Mouse (Mus musculus) hindbrain, embryonic 10.5 days (tissue): ENCODE results near the gene Sag. TPM values are rescaled to one million over a fixed set of nuclear protein-coding genes. Genes with fewer than 3 reads are reported as not detected.

Experiments used
- DNase-seq: peaks from one replicate; pipeline ENCODE4 v3.0.0-alpha.2; 2017; ENCODE audit warnings: low spot score
- H3K27ac ChIP-seq: fragments of 300-500 bp; sonication (generic); 2 replicates; pipeline ENCODE4 v1.5.1; 2016; ENCODE audit warnings: mild to moderate bottlenecking, moderate library complexity
- H3K27me3 ChIP-seq: fragments of 300-500 bp; sonication (generic); 2 replicates; pipeline ENCODE4 v1.6.1; 2016; ENCODE audit warnings: mild to moderate bottlenecking; ENCODE audit not compliant: poor library complexity, insufficient read depth, severe bottlenecking
- H3K36me3 ChIP-seq: fragments of 300-500 bp; sonication (generic); 2 replicates; pipeline ENCODE4 v1.6.1; 2016; ENCODE audit warnings: mild to moderate bottlenecking, moderate library complexity
- H3K4me1 ChIP-seq: fragments of 300-500 bp; sonication (generic); replicated peaks from 2 replicates; pipeline ENCODE4 v1.6.1; 2016; ENCODE audit warnings: mild to moderate bottlenecking
- H3K4me3 ChIP-seq: fragments of 300-500 bp; sonication (generic); 2 replicates; pipeline ENCODE4 v1.5.1; 2016; ENCODE audit warnings: mild to moderate bottlenecking, moderate library complexity
- H3K9me3 ChIP-seq: fragments of 300-500 bp; sonication (generic); 2 replicates; pipeline ENCODE4 v1.6.1; 2016; ENCODE audit warnings: mild to moderate bottlenecking, moderate library complexity
- WGBS: fragments of 180-500 bp; shearing (Covaris S2); methylation state at CpG from one replicate; pipeline ENCODE4 v1.1.7; 2016; 5-methylcytosine and 5-hydroxymethylcytosine counted together
- polyA plus RNA-seq: library from polyadenylated mRNA; unstranded; fragments of >200 nt; fragmentation: Nextera tagmentation; extraction: Ambion mirVana; gene quantifications from 2 replicates; pipeline ENCODE4 v1.2.1, GENCODE M21; 2016

Gene Sag
- polyA plus RNA-seq, 1 experiment from 2014 or later, result 2.5 TPM

DNA sequence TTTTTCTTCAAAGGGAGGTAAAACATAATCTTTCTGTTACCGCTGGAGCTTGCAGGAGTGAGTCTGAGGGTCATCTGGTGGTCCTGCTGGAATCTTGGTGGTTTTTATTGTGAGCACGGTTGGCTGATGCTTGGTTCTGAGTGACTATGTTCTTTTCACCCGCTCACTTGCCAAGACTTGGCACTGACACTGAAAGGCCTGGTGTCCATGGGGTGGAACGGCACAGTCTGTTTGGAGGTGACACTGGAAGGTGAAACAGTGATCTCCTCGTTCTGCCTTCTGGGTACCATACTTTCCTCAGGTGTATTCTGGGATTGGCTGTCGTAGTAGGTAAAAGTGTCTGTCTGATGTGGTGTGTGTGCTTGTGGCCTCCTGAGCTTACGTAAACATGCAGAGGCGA, 13.8 kb upstream of the Sag start:
- Histone ChIP-seq H3K9me3 (no peaks in the 10 kb centered on the region), H3K27ac (no peak overlapping the region), H3K4me3 (no peak overlapping the region), H3K27me3 (no peaks in the 10 kb centered on the region), H3K4me1 (no peaks in the 10 kb centered on the region), H3K36me3 (peaks cover 93% of the 10 kb centered on the region)
- DNase-seq, result no peak
- WGBS, result 95% methylated on average over 8 of the region's 8 CpGs

DNA sequence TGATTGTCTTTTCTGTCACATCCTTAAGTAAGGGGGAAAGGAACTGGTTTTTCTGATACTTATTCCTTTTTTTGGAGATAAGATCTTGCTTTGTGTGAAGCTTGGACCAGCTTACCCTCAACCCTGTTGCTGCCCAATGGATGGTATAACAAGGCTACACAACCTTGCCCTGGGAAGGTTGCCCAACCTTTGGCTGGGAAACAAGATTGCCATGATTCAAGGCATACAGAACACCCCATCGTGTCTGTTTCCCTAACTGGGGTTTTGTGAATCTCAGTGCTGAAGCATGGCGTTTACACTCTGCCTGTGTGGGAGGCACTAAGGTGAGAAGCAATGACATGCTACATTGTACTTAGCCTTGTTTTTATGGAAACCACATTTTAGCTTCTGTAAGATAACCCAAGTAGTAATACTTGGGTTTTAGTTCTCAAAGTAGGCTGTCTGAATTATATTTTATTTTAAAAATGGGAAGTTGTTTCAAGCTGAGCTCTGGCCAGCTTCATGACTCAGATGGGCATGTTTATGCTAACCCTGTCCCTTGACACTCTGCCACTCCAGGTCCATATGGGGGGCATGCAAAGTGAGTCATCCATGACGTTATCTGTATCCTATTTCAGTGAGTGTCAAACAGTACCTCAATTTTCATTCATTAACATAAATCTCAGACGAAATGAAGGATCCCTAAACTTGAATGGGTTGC, 10.9 kb upstream of the Sag start:
- no peak overlapping the region for H3K4me3 ChIP-seq
- DNase-seq, result no peak
- no peaks in the 10 kb centered on the region for H3K4me1 ChIP-seq
- no peak overlapping the region for H3K27ac ChIP-seq
- H3K9me3 ChIP-seq, result no peaks in the 10 kb centered on the region
- no peaks in the 10 kb centered on the region for H3K27me3 ChIP-seq
- 83% methylated on average over 4 of the region's 4 CpGs for WGBS
- H3K36me3 ChIP-seq, result peaks cover 73% of the 10 kb centered on the region

DNA sequence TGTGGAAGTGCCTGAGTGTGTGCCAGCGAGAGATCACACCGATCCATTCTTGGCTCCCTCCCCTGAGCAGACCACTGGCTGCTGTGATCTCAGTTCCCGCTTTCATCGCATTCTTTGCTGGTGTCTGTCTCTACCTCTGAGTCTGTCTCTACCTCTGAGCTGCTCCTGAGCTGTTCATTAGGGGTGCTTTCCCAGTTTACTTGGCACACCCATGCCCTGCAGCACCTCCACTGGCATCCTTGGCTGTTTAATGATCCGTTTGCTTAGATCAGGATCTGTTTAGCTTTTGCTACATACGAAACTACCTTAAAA, 10.4 kb upstream of the Sag start:
- no peak for DNase-seq
- H3K4me1 ChIP-seq, result no peaks in the 10 kb centered on the region
- H3K36me3 ChIP-seq, result peaks cover 68% of the 10 kb centered on the region

DNA sequence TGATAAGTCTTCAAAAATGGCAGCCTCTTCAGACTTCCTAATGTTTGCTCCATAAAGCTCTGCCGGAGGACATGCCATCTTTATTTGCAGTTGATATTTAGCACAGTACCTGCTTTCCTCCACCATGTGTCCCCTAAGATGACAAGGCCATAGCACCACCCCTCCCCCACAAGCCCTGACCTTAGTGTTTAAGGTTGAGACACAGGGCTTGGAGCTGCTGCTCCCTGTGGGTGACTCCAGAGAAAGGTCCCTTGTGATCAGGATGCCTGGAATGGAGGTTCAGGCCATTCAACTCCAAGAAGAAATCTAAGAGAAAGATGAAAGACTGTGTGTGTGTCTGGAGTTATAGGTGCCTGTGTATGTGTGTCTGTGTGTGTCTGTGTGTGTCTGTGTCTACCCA, 5.8 kb upstream of the Sag start:
- no peak for DNase-seq
- Histone ChIP-seq H3K36me3 (peaks cover 29% of the 10 kb centered on the region), H3K4me1 (no peaks in the 10 kb centered on the region), H3K4me3 (no peak overlapping the region), H3K9me3 (no peaks in the 10 kb centered on the region), H3K27me3 (no peaks in the 10 kb centered on the region), H3K27ac (no peak overlapping the region)
- 97% methylated on average over 1 of the region's 1 CpGs for WGBS

More for the DNA sequence above, 10.4 kb upstream of the Sag start:
- Histone ChIP-seq H3K27ac (no peak overlapping the region), H3K27me3 (no peaks in the 10 kb centered on the region), H3K9me3 (no peaks in the 10 kb centered on the region), H3K4me3 (no peak overlapping the region)
- 91% methylated on average over 6 of the region's 6 CpGs for WGBS

DNA sequence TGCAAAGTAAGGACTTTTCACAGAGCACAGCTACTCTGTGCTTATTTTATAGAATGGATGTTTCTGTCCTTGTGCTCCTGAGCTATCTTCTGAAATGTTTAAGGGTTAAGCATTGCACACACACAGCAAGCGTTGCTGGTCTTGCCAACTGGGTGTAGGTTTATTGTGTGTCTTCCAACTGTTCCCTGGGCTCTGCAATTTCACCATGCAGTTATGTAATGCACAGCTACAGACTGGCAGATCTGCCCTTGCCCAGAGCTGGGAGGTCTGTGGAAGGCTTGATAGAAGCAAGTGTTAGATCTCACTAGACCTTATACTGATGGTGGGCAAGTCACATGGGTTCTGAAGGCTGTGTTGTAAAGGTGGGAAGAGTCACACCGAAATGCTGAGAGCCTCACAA, 5.2 kb upstream of the Sag start:
- no peaks in the 10 kb centered on the region for H3K27me3 ChIP-seq
- H3K36me3 ChIP-seq, result peaks cover 23% of the 10 kb centered on the region
- no peak overlapping the region for H3K27ac ChIP-seq

DNA sequence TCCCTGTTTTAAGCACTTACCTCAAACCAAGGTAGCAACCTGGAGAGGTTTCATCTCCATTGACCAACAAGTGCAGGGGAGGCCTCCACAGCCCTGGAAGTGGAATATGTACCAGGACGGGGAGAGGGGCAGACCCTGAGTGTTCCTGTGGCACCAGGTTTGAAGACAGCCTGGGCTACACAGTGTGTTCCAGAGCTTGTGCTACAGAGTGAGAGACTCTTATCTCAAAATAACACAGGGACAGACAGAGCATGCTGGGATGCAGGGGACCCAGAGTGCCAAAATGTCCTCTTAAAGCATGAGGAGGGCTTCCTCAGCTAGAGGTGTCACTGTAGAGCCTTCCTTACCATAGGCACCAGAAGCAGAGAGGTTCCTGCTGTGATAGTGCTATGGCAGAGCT, 4.3 kb downstream of the Sag start:
- Histone ChIP-seq H3K4me3 (no peak overlapping the region), H3K27me3 (no peaks in the 10 kb centered on the region), H3K27ac (no peak overlapping the region), H3K36me3 (no peaks in the 10 kb centered on the region), H3K4me1 (no peaks in the 10 kb centered on the region), H3K9me3 (0 out of 2 replicates have a peak, but pooled peaks cover 5% of the 10 kb centered on the region)
- no peak for DNase-seq
- WGBS, result 84% methylated on average over 1 of the region's 1 CpGs

More for the DNA sequence above, 5.2 kb upstream of the Sag start:
- no peak for DNase-seq
- H3K4me3 ChIP-seq, result no peak overlapping the region
- H3K4me1 ChIP-seq, result no peaks in the 10 kb centered on the region
- no peaks in the 10 kb centered on the region for H3K9me3 ChIP-seq
- WGBS, result 88% methylated on average over 2 of the region's 2 CpGs

DNA sequence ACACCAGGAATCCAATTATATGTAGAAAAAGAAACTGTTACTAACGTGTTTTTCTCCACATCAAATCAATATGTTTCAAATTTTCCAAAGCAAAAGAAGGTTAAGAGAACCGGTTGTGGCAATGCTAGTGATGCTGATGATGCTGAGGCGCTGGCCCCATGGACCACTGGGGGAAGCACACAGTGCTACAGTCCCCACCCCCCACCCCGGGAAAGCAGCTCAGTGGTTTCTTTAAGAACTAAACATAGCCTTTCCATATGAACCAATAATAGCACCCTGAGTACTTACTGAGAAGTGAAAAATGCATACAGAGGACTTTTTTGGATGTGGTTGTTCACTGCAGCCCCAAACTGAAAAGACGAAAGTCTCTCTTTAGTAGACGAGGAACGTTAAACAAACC, 7.9 kb downstream of the Sag start:
- no peak overlapping the region for H3K27ac ChIP-seq

DNA sequence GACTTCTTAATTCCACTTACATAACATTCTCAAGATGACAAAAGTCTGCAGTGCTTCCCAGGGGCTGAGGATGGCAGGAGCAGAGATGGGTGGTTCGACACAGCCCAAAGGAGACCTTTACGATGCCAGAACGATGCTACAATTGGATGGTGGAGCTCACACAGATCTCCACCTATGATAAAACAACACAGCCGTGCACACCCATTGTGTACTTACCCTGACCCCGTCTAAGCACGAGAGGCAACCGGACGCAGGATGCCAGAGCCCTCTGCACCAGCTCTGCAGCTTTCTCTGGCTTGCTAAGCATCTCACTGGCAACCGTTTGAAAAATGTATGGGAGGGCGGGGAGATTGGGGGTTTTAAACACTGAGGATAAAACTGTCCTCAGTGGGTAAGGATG, 8.6 kb downstream of the Sag start:
- Histone ChIP-seq H3K4me3 (no peak overlapping the region), H3K36me3 (no peaks in the 10 kb centered on the region), H3K9me3 (0 out of 2 replicates have a peak, but pooled peaks cover 5% of the 10 kb centered on the region), H3K4me1 (0 out of 2 replicates have a peak, but pooled peaks cover 4% of the 10 kb centered on the region), H3K27me3 (no peaks in the 10 kb centered on the region), H3K27ac (no peak overlapping the region)
- 87% methylated on average over 10 of the region's 10 CpGs for WGBS
- no peak for DNase-seq

More for the DNA sequence above, 7.9 kb downstream of the Sag start:
- Histone ChIP-seq H3K27me3 (no peaks in the 10 kb centered on the region), H3K9me3 (0 out of 2 replicates have a peak, but pooled peaks cover 5% of the 10 kb centered on the region), H3K36me3 (no peaks in the 10 kb centered on the region), H3K4me1 (0 out of 2 replicates have a peak, but pooled peaks cover 4% of the 10 kb centered on the region), H3K4me3 (no peak overlapping the region)
- whole genome bisulfite sequencing, result 92% methylated on average over 7 of the region's 7 CpGs
- DNase-seq, result no peak

DNA sequence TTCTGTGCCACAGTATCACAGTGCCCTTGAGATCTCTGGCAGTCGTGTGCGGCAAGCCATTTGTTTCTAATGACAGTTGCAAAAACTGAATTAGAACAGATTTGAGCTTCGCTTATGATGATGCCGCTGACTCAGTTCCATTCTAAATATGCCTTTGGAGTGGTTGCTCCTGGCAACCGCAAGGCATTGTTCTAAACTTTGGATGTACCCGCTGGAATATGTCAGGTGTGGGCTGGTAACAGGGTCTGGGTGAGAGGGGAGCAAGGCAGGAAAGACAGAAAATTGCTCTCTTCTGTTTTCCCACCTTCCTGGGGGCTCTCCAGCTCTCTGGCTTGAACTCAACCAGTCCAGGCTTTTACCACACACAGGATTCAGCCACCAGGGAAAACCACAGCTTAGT, 9.7 kb downstream of the Sag start:
- H3K4me3 ChIP-seq, result no peak overlapping the region
- 0 out of 2 replicates have a peak, but pooled peaks cover 5% of the 10 kb centered on the region for H3K9me3 ChIP-seq
- DNase-seq, result no peak
- 0 out of 2 replicates have a peak, but pooled peaks cover 4% of the 10 kb centered on the region for H3K4me1 ChIP-seq
- no peaks in the 10 kb centered on the region for H3K36me3 ChIP-seq
- 88% methylated on average over 6 of the region's 6 CpGs for WGBS
- no peak overlapping the region for H3K27ac ChIP-seq
- H3K27me3 ChIP-seq, result no peaks in the 10 kb centered on the region

DNA sequence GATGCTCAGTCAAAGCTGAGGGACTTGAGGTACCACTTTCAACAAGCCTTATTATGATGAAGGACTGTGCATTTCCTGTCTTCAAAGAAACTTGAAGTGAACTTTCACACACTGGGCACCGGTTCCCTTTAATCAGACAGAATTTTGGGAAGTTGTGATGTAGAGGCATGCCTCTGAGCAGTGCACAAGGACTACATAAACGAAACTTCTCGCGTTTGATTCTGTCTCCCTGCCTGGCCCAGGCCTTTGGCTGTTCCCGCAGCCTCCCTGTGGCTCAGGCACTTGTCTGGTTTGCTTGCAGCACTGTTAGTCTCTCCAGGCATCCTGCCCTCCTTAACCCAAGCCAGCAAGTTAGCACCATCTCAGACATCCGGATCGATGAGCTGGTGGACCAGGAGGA, 10.2 kb downstream of the Sag start:
- no peak for DNase-seq
- H3K4me1 ChIP-seq, result 0 out of 2 replicates have a peak, but pooled peaks cover 4% of the 10 kb centered on the region
- 0 out of 2 replicates have a peak, but pooled peaks cover 5% of the 10 kb centered on the region for H3K9me3 ChIP-seq
- no peak overlapping the region for H3K27ac ChIP-seq
- no peak overlapping the region for H3K4me3 ChIP-seq
- WGBS, result 83% methylated on average over 7 of the region's 7 CpGs
- H3K36me3 ChIP-seq, result no peaks in the 10 kb centered on the region
- H3K27me3 ChIP-seq, result no peaks in the 10 kb centered on the region

DNA sequence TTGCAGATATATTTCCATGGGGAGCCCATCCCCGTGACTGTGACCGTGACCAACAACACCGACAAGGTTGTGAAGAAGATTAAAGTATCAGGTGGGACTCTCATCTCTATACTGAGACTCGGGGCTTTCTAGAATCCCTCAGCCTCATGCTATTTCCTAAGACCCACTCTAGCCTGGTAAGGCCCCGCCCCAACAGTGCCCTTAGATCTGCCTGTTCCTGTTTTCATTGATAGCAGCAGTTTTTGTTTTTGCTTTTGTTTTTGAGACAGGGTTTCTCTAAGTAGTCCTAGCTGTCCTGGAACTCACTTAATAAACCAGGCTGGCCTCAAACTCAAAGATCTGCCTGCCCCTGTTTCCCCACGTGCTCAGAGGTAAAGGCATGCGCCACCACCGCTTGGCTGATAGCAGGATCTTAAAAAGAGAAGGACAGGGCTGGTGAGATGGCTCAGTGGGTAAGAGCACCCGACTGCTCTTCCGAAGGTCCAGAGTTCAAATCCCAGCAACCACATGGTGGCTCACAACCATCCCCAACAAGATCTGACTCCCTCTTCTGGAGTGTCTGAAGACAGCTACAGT, 21.0 kb downstream of the Sag start:
- Histone ChIP-seq H3K27me3 (no peaks in the 10 kb centered on the region), H3K9me3 (no peaks in the 10 kb centered on the region), H3K4me3 (no peak overlapping the region), H3K4me1 (peaks cover 10% of the 10 kb centered on the region), H3K27ac (no peak overlapping the region), H3K36me3 (no peaks in the 10 kb centered on the region)
- DNase-seq, result no peak
- WGBS, result 90% methylated on average over 10 of the region's 10 CpGs

DNA sequence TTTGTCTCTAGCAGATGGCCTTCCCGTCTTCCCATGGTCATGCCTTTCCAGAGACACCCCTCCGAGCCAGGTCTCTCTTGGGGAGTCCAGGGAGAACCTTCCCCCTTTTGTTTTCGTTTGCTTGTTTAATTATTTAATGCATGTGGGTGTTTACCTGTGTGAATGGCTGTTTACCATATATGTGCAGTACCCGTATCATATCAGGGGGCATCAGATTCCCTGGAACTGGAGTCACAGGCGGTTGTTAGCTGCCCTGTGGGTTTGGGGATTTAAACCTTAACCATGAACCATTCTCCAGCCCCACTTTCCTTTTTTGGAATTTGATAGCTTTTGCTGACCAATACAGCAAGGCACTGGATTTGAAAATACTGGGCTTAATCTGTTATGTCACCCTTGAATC, 21.8 kb downstream of the Sag start:
- H3K9me3 ChIP-seq, result no peaks in the 10 kb centered on the region

DNA sequence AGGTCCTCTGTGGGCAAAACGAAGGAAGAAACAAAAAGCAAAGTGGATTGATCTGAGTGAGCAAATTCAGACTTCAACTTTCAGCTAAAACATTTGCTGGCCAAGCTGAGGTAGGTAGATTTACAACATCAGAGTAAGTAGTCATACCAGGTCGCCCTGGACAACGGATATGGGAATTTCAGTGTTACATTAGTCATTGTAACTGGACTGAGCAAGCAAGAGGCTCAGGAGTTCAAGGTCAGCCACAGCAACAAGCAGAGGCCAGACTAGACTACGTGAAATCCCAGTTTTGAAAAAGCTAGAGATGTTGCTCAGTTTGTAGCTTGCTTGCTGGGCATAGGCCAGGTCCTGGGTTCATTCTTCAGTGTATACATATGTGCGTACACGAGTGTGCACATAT, 22.5 kb downstream of the Sag start:
- H3K4me3 ChIP-seq, result no peak overlapping the region
- no peaks in the 10 kb centered on the region for H3K27me3 ChIP-seq
- no peaks in the 10 kb centered on the region for H3K9me3 ChIP-seq
- peaks cover 16% of the 10 kb centered on the region for H3K4me1 ChIP-seq
- WGBS, result 88% methylated on average over 6 of the region's 6 CpGs
- DNase-seq, result no peak
- H3K27ac ChIP-seq, result no peak overlapping the region
- H3K36me3 ChIP-seq, result no peaks in the 10 kb centered on the region

More for the DNA sequence above, 21.8 kb downstream of the Sag start:
- Histone ChIP-seq H3K27me3 (no peaks in the 10 kb centered on the region), H3K4me1 (peaks cover 16% of the 10 kb centered on the region), H3K36me3 (no peaks in the 10 kb centered on the region), H3K4me3 (no peak overlapping the region), H3K27ac (no peak overlapping the region)
- no peak for DNase-seq
- 87% methylated on average over 5 of the region's 5 CpGs for WGBS
